Mouse (Mus musculus) ES-CJ7 (cell line): ENCODE data around the gene Vps33a.
"Not testable (repeated sequence)": the region's sequence is repeated elsewhere in the genome, so short reads cannot be mapped to it uniquely, and the experiment has no call there.

ENCODE experiments used
- DNase-seq: peaks from one replicate; pipeline ENCODE4 v3.0.0; 2011; ENCODE audit warnings: low read depth, low spot score

Vps33a gene

GRCm38 (mm10) chr5:123525281-123525680, 47.6 kb downstream of the Vps33a start, which contains the start of gene Gm49027:
Gene Gm49027, minus strand, starts transcription at chr5:123525488.
- peak; percentile 34 for DNase-seq

- DNase-seq = no peak
These were observed 48.5 kb downstream of the Vps33a start for GRCm38 (mm10) chr5:123524393-123524750.

GRCm38 (mm10) chr5:123523692-123524392, 49.0 kb downstream of the Vps33a start, which contains the start of gene Diablo:
Gene Diablo, minus strand, starts transcription at chr5:123524176.
- DNase-seq = peak; percentile 98

GRCm38 (mm10) chr5:123522166-123522565, 50.7 kb downstream of the Vps33a start:
- DNase-seq = no peak

- DNase-seq = no peak
These were observed 51.2 kb downstream of the Vps33a start for GRCm38 (mm10) chr5:123521621-123522020.

- no peak for DNase-seq
These were observed 52.2 kb downstream of the Vps33a start for GRCm38 (mm10) chr5:123520666-123521065.

GRCm38 (mm10) chr5:123514871-123515270, 58.0 kb downstream of the Vps33a start:
- DNase-seq = no peak

- DNase-seq = peak; percentile 62
These were observed 60.7 kb downstream of the Vps33a start for GRCm38 (mm10) chr5:123512102-123512501.

- DNase-seq = not testable (repeated sequence)
These were observed 61.4 kb downstream of the Vps33a start for GRCm38 (mm10) chr5:123511426-123511825.

- no peak for DNase-seq
These were observed 62.7 kb downstream of the Vps33a start, which contains the start of gene B3gnt4 for GRCm38 (mm10) chr5:123510160-123510559. Gene B3gnt4, plus strand, starts transcription at chr5:123510460.

- DNase-seq = no peak
These were observed 63.9 kb downstream of the Vps33a start for GRCm38 (mm10) chr5:123508921-123509320.

- DNase-seq = peak; percentile 94
These were observed 64.7 kb downstream of the Vps33a start for GRCm38 (mm10) chr5:123507936-123508723.

- no peak for DNase-seq
These were observed 70.9 kb downstream of the Vps33a start for GRCm38 (mm10) chr5:123501973-123502372.

- DNase-seq = peak; percentile 48
These were observed 73.1 kb downstream of the Vps33a start for GRCm38 (mm10) chr5:123499717-123500116.

GRCm38 (mm10) chr5:123489935-123490334, 82.9 kb downstream of the Vps33a start:
- DNase-seq = no peak

GRCm38 (mm10) chr5:123489112-123489785, 83.6 kb downstream of the Vps33a start, which contains the start of the genes Lrrc43 and Il31:
Gene Lrrc43, plus strand, starts transcription at chr5:123489305.
Gene Il31, minus strand, starts transcription at chr5:123489489.
- no peak for DNase-seq

- DNase-seq = no peak
These were observed 85.0 kb downstream of the Vps33a start for GRCm38 (mm10) chr5:123487659-123488395.
